Mouse (Mus musculus) embryonic facial prominence, embryonic 13.5 days (tissue): ENCODE data around the gene Grwd1. TPM values are rescaled to one million over a fixed set of nuclear protein-coding genes. Genes with fewer than 3 reads are reported as not detected.
"Not testable (repeated sequence)": the region's sequence is repeated elsewhere in the genome, so short reads cannot be mapped to it uniquely, and the experiment has no call there.

ENCODE experiments used
- ATAC-seq: fragments of 200-750 bp; cut with Nextera tagmentation; 2 replicates; pipeline ENCODE4 v1.8.0; 2017; ENCODE audit warnings: low read depth; ENCODE audit not compliant: insufficient number of reproducible peaks, insufficient read depth, low FRiP score, low TSS enrichment
- H3K27ac ChIP-seq: fragments of 300-500 bp; sonication (generic); 2 replicates; pipeline ENCODE4 v1.5.1; 2015; ENCODE audit warnings: moderate library complexity, mild to moderate bottlenecking, inconsistent platforms
- H3K27me3 ChIP-seq: fragments of 300-500 bp; sonication (generic); 2 replicates; pipeline ENCODE4 v1.6.1; 2015; ENCODE audit warnings: mild to moderate bottlenecking, inconsistent platforms
- H3K36me3 ChIP-seq: fragments of 300-500 bp; sonication (generic); 2 replicates; pipeline ENCODE4 v1.6.1; 2015; ENCODE audit warnings: mild to moderate bottlenecking, inconsistent platforms
- H3K4me1 ChIP-seq: fragments of 300-500 bp; sonication (generic); 2 replicates; pipeline ENCODE4 v1.6.1; 2015; ENCODE audit warnings: inconsistent platforms
- H3K4me2 ChIP-seq: fragments of 300-500 bp; sonication (generic); 2 replicates; pipeline ENCODE4 v1.6.1; 2015; ENCODE audit warnings: moderate library complexity, mild to moderate bottlenecking, inconsistent platforms
- H3K4me3 ChIP-seq: fragments of 300-500 bp; sonication (generic); 2 replicates; pipeline ENCODE4 v1.5.1; 2015; ENCODE audit warnings: mild to moderate bottlenecking, inconsistent platforms
- H3K9ac ChIP-seq: fragments of 300-500 bp; sonication (generic); 2 replicates; pipeline ENCODE4 v1.6.1; 2015; ENCODE audit warnings: mild to moderate bottlenecking, inconsistent platforms
- H3K9me3 ChIP-seq: fragments of 300-500 bp; sonication (generic); 2 replicates; pipeline ENCODE4 v1.6.1; 2016; ENCODE audit warnings: inconsistent platforms
- WGBS: fragments of 180-500 bp; shearing (Covaris S2); methylation state at CpG from one replicate; pipeline ENCODE4 v1.1.7; 2015; ENCODE audit warnings: mixed read lengths; 5-methylcytosine and 5-hydroxymethylcytosine counted together
- polyA plus RNA-seq: library from polyadenylated mRNA; unstranded; fragments of >200 nt; fragmentation: Nextera tagmentation; extraction: Ambion mirVana; gene quantifications from 2 replicates; pipeline ENCODE4 v1.2.1, GENCODE M21; 2015

The Grwd1 gene
- 62.7 and 74.0 TPM in 2 replicates for polyA plus RNA-seq

DNA sequence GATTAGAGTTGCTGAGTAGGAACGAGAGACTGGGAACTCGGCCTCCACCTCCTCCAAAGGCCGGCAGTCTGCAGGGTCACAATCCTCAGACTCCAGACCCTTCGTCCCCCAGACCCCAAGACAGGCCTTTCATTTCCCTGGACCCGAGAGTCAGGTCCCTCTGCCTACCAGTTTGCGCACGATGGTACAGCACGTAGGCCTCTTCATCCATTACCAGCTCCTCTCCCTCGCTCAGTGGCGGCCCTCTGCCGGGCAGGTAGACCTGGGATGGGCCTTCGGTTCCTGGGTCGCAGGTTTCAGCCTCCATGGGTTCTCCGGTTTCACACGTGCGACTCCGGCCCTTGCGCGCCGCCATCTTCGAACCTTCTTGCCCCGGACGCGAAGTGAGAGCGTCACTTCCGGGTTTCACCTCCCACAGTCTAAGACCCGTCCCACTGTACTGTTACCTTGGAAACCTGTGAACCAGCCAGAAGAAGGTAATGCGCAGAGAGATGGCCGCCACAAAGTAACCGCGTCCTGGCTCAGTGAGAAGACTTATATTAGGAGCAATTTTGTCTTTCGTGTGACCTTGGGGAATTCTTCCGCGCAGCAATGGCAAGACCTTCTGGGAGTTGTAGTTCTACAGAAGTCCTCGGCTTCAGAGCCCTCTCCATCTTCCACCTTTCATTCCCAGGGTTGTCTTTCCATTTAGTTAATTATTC lies at the start of gene Grwd1:
Gene Grwd1 (minus strand): TSS at position 518 of the 701 bp plus-strand sequence.
- Histone ChIP-seq H3K4me2 (peak within 1 kb of the TSS; percentile 93), H3K4me1 (peaks cover 26% of the 10 kb centered on the region), H3K27me3 (peaks cover 46% of the 10 kb centered on the region), H3K4me3 (peak within 1 kb of the TSS; percentile 90), H3K27ac (peak within 1 kb of the TSS; percentile 74), H3K9ac (peak within 1 kb of the TSS; percentile 77), H3K9me3 (no peaks in the 10 kb centered on the region), H3K36me3 (peaks cover 38% of the 10 kb centered on the region)
- WGBS: under 1% methylated on average over 35 of the region's 35 CpGs
- ATAC-seq: peak; percentile 85

DNA sequence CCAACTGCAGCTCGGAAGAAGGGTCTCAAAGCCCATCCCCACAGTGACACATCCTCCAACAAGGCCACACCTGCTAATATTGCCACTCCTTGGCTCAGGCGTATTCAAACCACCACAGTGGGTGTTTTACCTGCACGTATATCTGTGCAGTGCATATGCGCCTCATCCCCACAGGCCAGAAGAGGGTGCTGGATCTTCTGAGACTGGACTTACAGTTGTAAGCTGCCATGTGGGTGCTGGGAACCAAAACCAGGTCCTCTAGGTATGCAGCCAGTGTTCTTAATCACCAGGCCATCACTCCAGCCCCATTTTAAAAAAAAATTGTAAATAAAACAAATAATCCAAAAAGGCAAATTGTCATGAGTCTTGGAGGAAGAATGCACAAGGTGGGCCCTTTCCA lies 49.8 kb upstream of the Grwd1 start:
- Histone ChIP-seq H3K4me2 (no peak overlapping the region), H3K4me1 (peaks cover 2% of the 10 kb centered on the region; the same call in 1 of the 2 replicates), H3K36me3 (peaks cover 96% of the 10 kb centered on the region), H3K9ac (no peak overlapping the region), H3K4me3 (no peak overlapping the region), H3K27ac (no peak overlapping the region), H3K27me3 (no peaks in the 10 kb centered on the region), H3K9me3 (0 out of 2 replicates have a peak, but pooled peaks cover 3% of the 10 kb centered on the region)
- no peak for ATAC-seq
- 97% methylated on average over 4 of the region's 4 CpGs for WGBS

DNA sequence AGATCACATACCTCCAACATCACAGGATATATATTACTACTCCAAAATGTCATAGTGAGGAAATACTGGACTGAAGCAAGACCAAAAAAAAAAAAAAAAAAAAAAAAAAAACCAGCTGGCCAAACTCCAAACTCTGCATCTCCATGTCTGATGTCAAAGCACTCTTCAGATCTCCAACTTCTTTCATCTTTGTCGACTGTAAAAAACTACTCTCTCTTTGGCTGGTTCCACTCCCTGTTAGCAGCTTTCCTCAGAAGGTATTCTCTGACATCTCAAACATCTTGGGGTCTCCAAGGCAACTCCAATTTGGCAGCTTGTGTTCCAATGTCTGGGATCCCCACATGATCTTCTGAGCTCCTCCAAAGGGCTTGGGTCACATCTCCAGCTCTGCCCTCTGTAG lies 47.5 kb upstream of the Grwd1 start, which contains the start of gene Grin2d:
Gene Grin2d (minus strand): TSS at position 101 of the 400 bp plus-strand sequence.
- not testable (repeated sequence) for H3K9me3 ChIP-seq, H3K4me2 ChIP-seq, H3K4me3 ChIP-seq, ATAC-seq, H3K9ac ChIP-seq, H3K27ac ChIP-seq, H3K27me3 ChIP-seq
- 97% methylated on average over 1 of the region's 1 CpGs for WGBS
- Histone ChIP-seq H3K4me1 (peaks cover 20% of the 10 kb centered on the region), H3K36me3 (peaks cover 88% of the 10 kb centered on the region)

DNA sequence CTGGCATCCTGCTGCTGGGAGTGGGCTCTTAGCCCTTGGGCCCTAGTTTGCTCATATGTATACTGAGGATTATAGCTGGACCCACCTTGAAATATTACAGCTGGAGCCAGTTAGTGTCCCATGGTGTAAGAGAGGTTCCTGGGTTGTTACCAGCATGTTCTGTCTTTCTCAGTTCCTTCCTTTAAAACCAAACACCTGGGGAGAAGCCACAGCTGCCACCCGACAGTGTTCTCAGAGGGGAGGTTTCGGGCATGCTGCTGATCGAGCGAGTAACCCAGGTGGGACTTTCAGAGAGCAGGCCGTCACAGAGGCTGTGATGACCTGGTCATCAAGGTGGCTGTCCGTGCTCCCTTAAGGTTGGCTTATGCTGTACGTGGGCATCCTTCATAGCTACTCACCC lies 46.2 kb upstream of the Grwd1 start:
- Histone ChIP-seq H3K27ac (no peak overlapping the region), H3K9ac (no peak overlapping the region), H3K9me3 (0 out of 2 replicates have a peak, but pooled peaks cover 3% of the 10 kb centered on the region), H3K27me3 (peaks cover 3% of the 10 kb centered on the region), H3K4me2 (no peak overlapping the region), H3K36me3 (peaks cover 74% of the 10 kb centered on the region), H3K4me1 (peaks cover 20% of the 10 kb centered on the region), H3K4me3 (no peak overlapping the region)
- no peak for ATAC-seq
- WGBS: 98% methylated on average over 7 of the region's 7 CpGs

DNA sequence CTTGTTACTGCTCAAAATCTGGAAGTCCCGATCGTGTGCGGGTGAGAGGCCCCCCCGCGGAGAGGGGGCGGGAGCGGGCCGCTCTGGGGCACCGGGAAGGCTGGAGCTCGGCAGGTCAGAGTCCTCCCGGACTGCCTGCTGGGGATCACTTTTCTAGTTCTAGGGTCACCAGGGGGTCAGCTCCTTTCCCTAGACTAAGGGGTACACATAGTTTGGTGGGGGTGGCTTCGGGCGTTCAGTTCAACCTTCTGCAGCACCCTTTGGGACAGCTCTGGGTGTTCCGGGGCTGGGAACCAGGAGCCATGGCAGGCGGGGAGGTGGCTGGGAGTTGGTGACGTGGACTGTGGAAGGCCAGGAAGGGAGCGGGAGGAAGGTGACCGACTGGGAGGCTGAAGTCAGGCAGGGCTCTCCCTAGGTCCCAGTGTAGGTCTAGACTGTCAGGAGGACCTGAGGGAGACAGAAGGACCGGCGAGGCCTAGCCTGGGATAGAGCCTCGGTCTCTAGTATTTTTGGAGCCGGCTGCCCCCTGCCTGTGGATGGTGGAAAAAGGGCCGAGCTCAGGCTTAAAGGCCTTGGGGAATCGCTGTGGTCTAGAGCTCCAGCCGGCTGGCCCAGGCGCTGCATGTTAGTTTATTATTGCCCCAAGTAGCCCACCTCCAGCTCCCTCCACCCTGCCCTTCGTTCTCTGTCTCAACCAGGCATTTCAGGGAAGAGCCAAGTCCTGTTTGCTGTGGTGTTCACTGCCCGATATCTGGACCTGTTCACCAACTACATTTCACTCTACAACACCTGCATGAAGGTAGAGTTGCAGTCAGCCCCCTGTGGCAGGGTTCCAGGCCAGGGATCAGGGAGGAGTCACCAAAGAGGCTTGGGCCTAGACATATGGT lies 42.6 kb upstream of the Grwd1 start:
- peak; percentile 53 for ATAC-seq
- H3K4me1 ChIP-seq: peaks cover 44% of the 10 kb centered on the region
- peaks cover 39% of the 10 kb centered on the region for H3K27me3 ChIP-seq
- no peaks in the 10 kb centered on the region for H3K9me3 ChIP-seq
- H3K9ac ChIP-seq: peak overlapping the region; percentile 98
- peak overlapping the region; percentile 88 for H3K4me2 ChIP-seq
- 2% methylated on average over 28 of the region's 28 CpGs for WGBS
- H3K36me3 ChIP-seq: peaks cover 39% of the 10 kb centered on the region
- H3K27ac ChIP-seq: peak overlapping the region; percentile 86
- H3K4me3 ChIP-seq: peak overlapping the region; percentile 88

DNA sequence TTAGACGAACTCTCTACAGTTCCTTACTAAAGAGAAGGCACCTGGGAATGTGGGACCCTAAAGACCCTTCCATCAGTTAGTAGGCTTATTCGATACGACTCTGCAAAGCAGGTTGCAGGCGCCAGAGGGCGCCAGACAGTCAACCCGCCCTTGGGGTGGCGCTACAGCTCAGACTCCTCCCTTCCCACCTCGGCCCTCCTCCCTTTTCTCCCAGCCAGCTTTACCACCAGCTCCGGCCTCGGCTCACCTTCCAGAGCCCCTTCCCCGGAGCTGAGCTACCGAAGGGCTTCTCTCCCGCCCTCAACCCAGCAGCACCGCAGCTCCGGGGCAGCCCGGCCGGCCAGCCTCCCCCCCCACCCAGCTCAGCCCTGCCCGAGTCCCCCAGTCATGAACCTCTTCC lies 41.9 kb upstream of the Grwd1 start, which contains the start of gene Kdelr1:
Gene Kdelr1 (plus strand): TSS at position 149 of the 400 bp plus-strand sequence.
- peak; percentile 69 for ATAC-seq
- H3K4me2 ChIP-seq: peak within 1 kb of the TSS; percentile 88
- H3K4me1 ChIP-seq: peaks cover 51% of the 10 kb centered on the region
- H3K27ac ChIP-seq: peak within 1 kb of the TSS; percentile 86
- H3K4me3 ChIP-seq: peak within 1 kb of the TSS; percentile 88
- peaks cover 45% of the 10 kb centered on the region for H3K27me3 ChIP-seq
- WGBS: under 1% methylated on average over 18 of the region's 18 CpGs
- peak within 1 kb of the TSS; percentile 98 for H3K9ac ChIP-seq
- no peaks in the 10 kb centered on the region for H3K9me3 ChIP-seq
- peaks cover 34% of the 10 kb centered on the region for H3K36me3 ChIP-seq

DNA sequence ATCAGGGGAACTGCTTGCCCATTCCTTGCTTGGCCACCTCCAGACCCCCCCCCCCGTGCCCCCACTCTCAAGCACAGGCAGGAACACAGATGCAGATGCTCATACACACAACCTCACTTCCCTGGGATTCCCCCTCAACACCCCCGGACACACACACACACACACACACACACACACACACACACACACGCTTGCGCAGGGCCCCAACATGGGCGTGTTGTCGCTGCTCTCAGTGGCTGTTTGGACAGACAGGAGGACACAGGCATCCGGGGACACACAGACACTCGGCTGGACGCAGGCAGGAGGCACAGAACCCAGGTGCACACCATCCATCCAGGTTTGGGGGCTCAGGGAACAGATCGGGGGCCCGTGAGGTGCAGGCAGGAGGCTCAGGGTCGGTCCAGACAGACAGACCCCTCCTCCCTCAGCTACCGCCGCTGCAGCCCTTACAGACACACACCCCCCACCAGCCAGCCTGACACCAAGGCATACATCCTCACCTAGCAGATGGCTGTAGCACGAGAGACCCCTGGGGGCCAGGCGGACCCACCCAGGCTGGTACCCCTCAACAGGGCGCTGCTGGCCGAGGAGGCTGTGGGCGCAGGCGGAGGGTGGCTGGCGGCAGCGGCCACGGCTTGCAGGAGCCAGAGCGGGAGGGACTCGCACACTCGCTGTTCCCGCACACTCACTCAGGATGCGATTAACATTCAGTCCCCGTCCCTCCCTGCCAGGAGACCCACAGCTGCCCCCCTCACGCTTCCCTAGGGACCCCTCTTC lies 39.7 kb upstream of the Grwd1 start:
- 1% methylated on average over 30 of the region's 30 CpGs for whole genome bisulfite sequencing
- H3K4me3 ChIP-seq: peak overlapping the region; percentile 36
- peak overlapping the region; percentile 71 for H3K9ac ChIP-seq
- H3K27ac ChIP-seq: no peak overlapping the region
- H3K36me3 ChIP-seq: peaks cover 14% of the 10 kb centered on the region
- no peaks in the 10 kb centered on the region for H3K9me3 ChIP-seq
- H3K4me1 ChIP-seq: peaks cover 56% of the 10 kb centered on the region
- H3K4me2 ChIP-seq: peak overlapping the region; percentile 70
- H3K27me3 ChIP-seq: peaks cover 53% of the 10 kb centered on the region
- ATAC-seq: no peak

DNA sequence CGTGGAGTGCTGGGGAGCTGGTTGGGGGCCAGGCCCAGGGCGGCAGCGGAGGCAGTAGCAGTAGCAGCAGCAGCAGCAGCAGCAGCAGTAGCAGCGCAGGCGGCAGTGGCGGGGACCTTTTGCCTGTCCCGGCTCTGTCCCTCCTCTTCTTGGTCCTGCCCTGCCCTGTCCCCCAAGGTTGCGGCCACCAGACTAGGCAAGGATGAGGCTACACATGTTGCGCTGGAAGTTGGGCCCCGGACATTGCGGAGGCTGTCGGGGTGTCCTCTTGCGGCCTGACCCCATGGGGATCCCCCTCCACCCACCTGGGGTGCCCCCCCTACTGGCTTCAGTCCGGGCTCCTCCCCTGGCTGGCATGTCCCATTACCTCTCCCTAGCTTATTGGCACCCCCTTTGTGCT lies 39.0 kb upstream of the Grwd1 start:
- no peak for ATAC-seq
- peak overlapping the region; percentile 36 for H3K4me3 ChIP-seq
- peak overlapping the region; percentile 70 for H3K4me2 ChIP-seq
- H3K36me3 ChIP-seq: peaks cover 8% of the 10 kb centered on the region
- H3K4me1 ChIP-seq: peaks cover 51% of the 10 kb centered on the region
- H3K27me3 ChIP-seq: peaks cover 53% of the 10 kb centered on the region
- WGBS: 2% methylated on average over 14 of the region's 14 CpGs
- peak overlapping the region; percentile 59 for H3K9ac ChIP-seq
- H3K9me3 ChIP-seq: no peaks in the 10 kb centered on the region
- H3K27ac ChIP-seq: no peak overlapping the region

DNA sequence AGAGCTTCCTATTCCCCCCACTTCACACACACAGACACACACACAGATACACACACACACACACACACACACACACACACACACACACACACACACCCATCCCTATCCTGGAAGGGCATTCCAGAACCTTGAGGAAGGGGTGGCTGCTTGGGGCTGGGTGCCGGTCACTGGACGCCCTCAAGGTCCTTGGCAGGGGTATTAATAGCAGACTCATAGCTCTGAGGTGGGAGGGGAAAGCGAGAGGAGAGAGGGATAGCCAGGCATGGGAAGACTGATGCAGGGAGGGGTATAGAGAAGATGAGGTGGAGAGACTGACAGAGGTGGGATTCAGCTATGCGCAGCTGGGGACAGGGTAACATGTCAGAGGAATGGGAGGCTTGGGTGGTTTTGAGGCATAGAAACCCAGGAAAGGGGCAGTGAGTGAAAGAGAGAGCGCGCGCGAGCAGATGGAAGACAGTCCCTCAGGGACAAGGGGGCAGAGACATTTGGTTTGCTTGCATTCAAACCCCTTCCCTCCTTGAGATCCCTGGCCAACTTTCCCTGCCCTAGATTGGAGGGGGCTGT lies 38.4 kb upstream of the Grwd1 start:
- peak overlapping the region; percentile 36 for H3K4me3 ChIP-seq
- WGBS: 17% methylated on average over 8 of the region's 8 CpGs
- H3K36me3 ChIP-seq: peaks cover 2% of the 10 kb centered on the region; the same call in 1 of the 2 replicates
- no peaks in the 10 kb centered on the region for H3K9me3 ChIP-seq
- no peak for ATAC-seq
- H3K4me2 ChIP-seq: peak overlapping the region; percentile 70
- peak overlapping the region; percentile 59 for H3K9ac ChIP-seq
- H3K4me1 ChIP-seq: peaks cover 45% of the 10 kb centered on the region
- H3K27me3 ChIP-seq: peaks cover 53% of the 10 kb centered on the region
- H3K27ac ChIP-seq: no peak overlapping the region

DNA sequence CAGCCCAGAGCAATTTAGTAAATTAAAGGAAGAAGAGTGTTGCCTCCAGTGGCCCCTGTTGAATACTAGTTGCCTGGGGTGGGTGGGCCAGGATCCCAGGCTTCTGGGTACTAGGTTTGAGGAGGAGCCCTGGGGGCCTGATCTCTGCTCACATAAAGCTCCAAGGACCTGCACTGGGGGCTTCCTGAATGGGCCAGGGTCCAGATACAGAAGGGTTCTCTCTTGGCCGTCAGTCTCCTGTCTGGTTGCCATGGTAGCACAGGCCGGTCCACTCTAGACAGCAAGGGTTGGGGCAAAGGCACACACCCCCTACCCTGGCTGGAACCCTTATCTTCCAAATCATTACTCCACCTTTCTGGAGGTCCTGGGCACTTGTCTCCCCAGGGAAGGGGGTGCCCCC lies 37.1 kb upstream of the Grwd1 start:
- Histone ChIP-seq H3K4me3 (no peak overlapping the region), H3K9me3 (no peaks in the 10 kb centered on the region), H3K4me2 (peak overlapping the region; percentile 82), H3K27ac (no peak overlapping the region), H3K36me3 (no peaks in the 10 kb centered on the region), H3K9ac (no peak overlapping the region), H3K4me1 (peaks cover 39% of the 10 kb centered on the region), H3K27me3 (peaks cover 53% of the 10 kb centered on the region)
- no peak for ATAC-seq
- WGBS: 19% methylated on average over 2 of the region's 2 CpGs
